ENCODE assay signal across 14 mouse cellular contexts in genomic region chrX:135483183-135483582, GRCm38 (mm10). TPM values are rescaled to one million over a fixed set of nuclear protein-coding genes. Genes with fewer than 3 reads are reported as not detected.
A peak's percentile ranks its signal among the peaks of the same experiment; 100 is the strongest.
ATAC-seq lines count a peak whose summit lies in the region.
"Had no signal": no experiment of that assay in that cellular context is flagged by ENCODE, and none has a peak within 500 bp of the region (broad histone marks: within the 10 kb centered on the region; RNA-seq: fewer than 3 reads in every experiment).

No protein-coding gene starts in this region.

- ATAC-seq in common myeloid progenitor, adult 5-6 weeks (replicated peaks; ENCODE audit: low read depth, poor library complexity, severe bottlenecking) = 0 out of 2 replicates have a peak, but pooled peaks have one; percentile 62
- ATAC-seq in granulocyte monocyte progenitor cell, adult 5-6 weeks (replicated peaks; ENCODE audit: poor library complexity, severe bottlenecking) = peak; percentile 61; the same call in 1 of the 2 replicates
- peak; percentile 78; the same call in 1 of the 2 replicates for ATAC-seq in megakaryocyte, adult 5-6 weeks (ENCODE audit: poor library complexity, severe bottlenecking)
- ATAC-seq in megakaryocyte progenitor cell, adult 5-6 weeks (replicated peaks; ENCODE audit: poor library complexity) = peak; percentile 66
- ATAC-seq in megakaryocyte-erythroid progenitor cell, adult 5-6 weeks (replicated peaks; ENCODE audit: low FRiP score, low TSS enrichment, poor library complexity, severe bottlenecking) = 0 out of 2 replicates have a peak, but pooled peaks have one; percentile 55

RNA-seq across cellular contexts. Expression of gene AV320801, which starts 11.2 kb away (rescaled TPM):
- total RNA-seq in common myeloid progenitor, adult 5-6 weeks (2017) = not detected in 2 replicates
- 0.15 TPM in 1 of 2 replicates, not detected in the other for total RNA-seq in granulocyte monocyte progenitor cell, adult 5-6 weeks (2014; fragmentation: Nextera tagmentation)
- not detected in 2 replicates for total RNA-seq in granulocyte monocyte progenitor cell, adult 5-6 weeks (2017)
- not detected in 2 replicates for total RNA-seq in megakaryocyte, adult 5-6 weeks (2015)
- total RNA-seq in megakaryocyte, adult 5-6 weeks (2017) = not detected in 2 replicates
- not detected in 2 replicates for total RNA-seq in megakaryocyte progenitor cell, adult 5-6 weeks (2015)
- not detected in 2 replicates for total RNA-seq in megakaryocyte progenitor cell, adult 5-6 weeks (2017)
- not detected in 2 replicates for total RNA-seq in megakaryocyte-erythroid progenitor cell, adult 5-6 weeks (2014; fragmentation: Nextera tagmentation)
- total RNA-seq in megakaryocyte-erythroid progenitor cell, adult 5-6 weeks (2017) = not detected in 2 replicates
- total RNA-seq: adrenal gland, adult 18-20 months; adrenal gland, adult 2 months; adrenal gland, adult 8-10 months; adrenal gland, postnatal 10 days; adrenal gland, postnatal 14 days; adrenal gland, postnatal 25 days; adrenal gland, postnatal 36 days; adrenal gland, postnatal 4 days; MEL had no signal

RNA-seq across cellular contexts. Expression of gene Gm7903, which starts 49.5 kb away (rescaled TPM):
- total RNA-seq in common myeloid progenitor, adult 5-6 weeks (2017) = not detected in 2 replicates
- total RNA-seq in granulocyte monocyte progenitor cell, adult 5-6 weeks (2014; fragmentation: Nextera tagmentation) = not detected in 2 replicates
- 0.36 TPM in 1 of 2 replicates, not detected in the other for total RNA-seq in granulocyte monocyte progenitor cell, adult 5-6 weeks (2017)
- not detected in 2 replicates for total RNA-seq in megakaryocyte, adult 5-6 weeks (2015)
- 0.45 TPM in 1 of 2 replicates, not detected in the other for total RNA-seq in megakaryocyte, adult 5-6 weeks (2017)
- not detected in 2 replicates for total RNA-seq in megakaryocyte progenitor cell, adult 5-6 weeks (2015)
- total RNA-seq in megakaryocyte progenitor cell, adult 5-6 weeks (2017) = 0.30 TPM in 1 of 2 replicates, not detected in the other
- not detected in 2 replicates for total RNA-seq in megakaryocyte-erythroid progenitor cell, adult 5-6 weeks (2014; fragmentation: Nextera tagmentation)
- total RNA-seq in megakaryocyte-erythroid progenitor cell, adult 5-6 weeks (2017) = 0.11 TPM in 1 of 2 replicates, not detected in the other
- total RNA-seq: adrenal gland, adult 18-20 months; adrenal gland, adult 2 months; adrenal gland, adult 8-10 months; adrenal gland, postnatal 10 days; adrenal gland, postnatal 14 days; adrenal gland, postnatal 25 days; adrenal gland, postnatal 36 days; adrenal gland, postnatal 4 days; MEL had no signal

Comparison
In these comparisons a context has a peak if more than half of its experiments do, and no peak if none do; other contexts are left out.
1. Peak in every context shown above with its lines: ATAC-seq.